Mouse (Mus musculus): ENCODE results near the gene Flot1. TPM values are rescaled to one million over a fixed set of nuclear protein-coding genes. Genes with fewer than 3 reads are reported as not detected.

Flot1 gene
- total and polyA plus RNA-seq, 3 experiments = 38.1 to 64.1 TPM; not detected in 1

GRCm38 (mm10) chr17:35795099-35795498 is 27.9 kb upstream of the Flot1 start:
- Histone ChIP-seq H3K36me3 (ENCODE audit: control insufficient read depth in 1 of 2, insufficient read depth in 2 of 2, low read length in 2 of 2) (peaks cover 0 to 41% of the 10 kb centered on the region in 2 experiments; a peak in 2 of 4 replicates), H3K79me2 (ENCODE audit: control insufficient read depth, insufficient read depth, low read length, poor library complexity) (no peaks in the 10 kb centered on the region), H3K9me3 (replicated peaks; ENCODE audit: insufficient read depth, low read length) (no peaks in the 10 kb centered on the region), H3K4me3 (ENCODE audit: control insufficient read depth in 1 of 2, insufficient read depth in 1 of 2, low read depth in 2 of 2, low read length in 2 of 2) (no peak overlapping the region), H3K4me1 (ENCODE audit: control insufficient read depth in 1 of 2, insufficient read depth in 2 of 2, low read length in 2 of 2) (peaks cover 20 to 37% of the 10 kb centered on the region in 2 experiments), H3K9ac (ENCODE audit: control insufficient read depth, low read depth, low read length, poor library complexity, severe bottlenecking) (no peak overlapping the region), H3K27me3 (ENCODE audit: control insufficient read depth in 1 of 2, insufficient read depth in 2 of 2, low read length in 2 of 2) (no peaks in the 10 kb centered on the region), H3K27ac (ENCODE audit: control insufficient read depth, low read depth, low read length) (peak overlapping the region; percentile 82)
- DNase-seq (ENCODE audit: low read depth, low spot score) = peak; percentile 77
- TF ChIP-seq HCFC1 (IDR thresholded peaks at IDR 0.05; ENCODE audit: low read depth, low read length) = no peak
- TF ChIP-seq MYB (IDR thresholded peaks at IDR 0.05; ENCODE audit: low read depth, low read length) = peak; percentile 95
- no peak for TF ChIP-seq E2F4 (IDR thresholded peaks at IDR 0.05; ENCODE audit: borderline replicate concordance, low read depth, low read length)
- TF ChIP-seq CTCF (IDR thresholded peaks at IDR 0.05 in 2 of 3, conservative IDR thresholded peaks at IDR 0.05 in 1 of 3; ENCODE audit: control insufficient read depth in 1 of 3, insufficient read depth in 1 of 3, low read depth in 2 of 3, low read length in 3 of 3, poor library complexity in 1 of 3, severe bottlenecking in 1 of 3) = no peak
- TF ChIP-seq RCOR1 (IDR thresholded peaks at IDR 0.05; ENCODE audit: low read depth, low read length) = peak; percentile 21; the same call in 1 of the 2 replicates
- no peak for TF ChIP-seq UBTF (IDR thresholded peaks at IDR 0.05; ENCODE audit: borderline replicate concordance, insufficient read depth, low read depth, low read length)
- 0 out of 2 replicates have a peak, but pooled peaks have one; percentile 48 for TF ChIP-seq JUND (IDR thresholded peaks at IDR 0.05; ENCODE audit: low read depth, low read length)
- 0 out of 2 replicates have a peak, but pooled peaks have one; percentile 31 for TF ChIP-seq ZMIZ1 (IDR thresholded peaks at IDR 0.05; ENCODE audit: low read depth, low read length)
- peak; percentile 51; the same call in 1 of the 2 replicates for TF ChIP-seq TCF12 (IDR thresholded peaks at IDR 0.05; ENCODE audit: low read depth, low read length)
- 0 out of 2 replicates have a peak, but pooled peaks have one; percentile 34 for TF ChIP-seq MAFK (IDR thresholded peaks at IDR 0.05; ENCODE audit: borderline replicate concordance, low read depth, low read length)
- no peak; the same call in 1 of the 2 replicates for TF ChIP-seq NELFE (IDR thresholded peaks at IDR 0.05; ENCODE audit: low read depth, low read length)
- peak; percentile 73 for TF ChIP-seq ETS1 (IDR thresholded peaks at IDR 0.05; ENCODE audit: low read depth, low read length)
- 0 out of 2 replicates have a peak, but pooled peaks have one; percentile 27 for TF ChIP-seq ELF1 (IDR thresholded peaks at IDR 0.05; ENCODE audit: low read depth, low read length)
- no peak for TF ChIP-seq ZKSCAN1 (IDR thresholded peaks at IDR 0.05; ENCODE audit: low read depth, low read length)
- TF ChIP-seq POLR2AphosphoS5 (IDR thresholded peaks at IDR 0.05; ENCODE audit: borderline replicate concordance, low read depth, low read length) = no peak
- peak; percentile 21; the same call in 1 of the 2 replicates for TF ChIP-seq KAT2A (conservative IDR thresholded peaks at IDR 0.05; ENCODE audit: low read depth, low read length)
- TF ChIP-seq TAL1 (IDR thresholded peaks at IDR 0.05; ENCODE audit: low read length) = peak; percentile 9; the same call in 1 of the 2 replicates
- no peak for TF ChIP-seq SMC3 (IDR thresholded peaks at IDR 0.05; ENCODE audit: low read depth, low read length)
- TF ChIP-seq GATA1 (IDR thresholded peaks at IDR 0.05; ENCODE audit: low read depth, low read length) = peak; percentile 80
- no peak for TF ChIP-seq POLR2AphosphoS2 (IDR thresholded peaks at IDR 0.05; ENCODE audit: low read length)
- peak; percentile 76 for TF ChIP-seq MAX (IDR thresholded peaks at IDR 0.05; ENCODE audit: low read length)
- TF ChIP-seq USF2 (IDR thresholded peaks at IDR 0.05; ENCODE audit: borderline replicate concordance in 1 of 2, insufficient read depth in 1 of 2, low read depth in 1 of 2, low read length in 2 of 2) = no peak
- peak; percentile 85 to 93 for TF ChIP-seq EP300 (IDR thresholded peaks at IDR 0.05; ENCODE audit: low read depth in 1 of 2, low read length in 2 of 2)
- peak; percentile 55; the same call in 1 of the 2 replicates for TF ChIP-seq BHLHE40 (IDR thresholded peaks at IDR 0.05; ENCODE audit: borderline replicate concordance, low read depth, low read length)
- peak; percentile 19; the same call in 1 of the 2 replicates for TF ChIP-seq ZNF384 (IDR thresholded peaks at IDR 0.05; ENCODE audit: low read depth, low read length)
- TF ChIP-seq MXI1 (IDR thresholded peaks at IDR 0.05; ENCODE audit: low read depth, low read length) = peak; percentile 76
- TF ChIP-seq MEF2A (IDR thresholded peaks at IDR 0.05; ENCODE audit: extremely low read depth, insufficient replicate concordance, low read depth, low read length, poor library complexity, severe bottlenecking) = no peak
- peak; percentile 67 for TF ChIP-seq CHD2 (IDR thresholded peaks at IDR 0.05; ENCODE audit: low read length)
- peak; percentile 65; the same call in 1 of the 2 replicates for TF ChIP-seq MAZ (IDR thresholded peaks at IDR 0.05; ENCODE audit: low read depth, low read length)
- peak; percentile 69 for TF ChIP-seq MYC (IDR thresholded peaks at IDR 0.05; ENCODE audit: low read depth, low read length)
- peak; percentile 84 for TF ChIP-seq SIN3A (IDR thresholded peaks at IDR 0.05; ENCODE audit: low read length)
